Mouse (Mus musculus) heart, postnatal 14 days (tissue): ENCODE measurements around the gene Mkrn2. TPM values are rescaled to one million over a fixed set of nuclear protein-coding genes. Genes with fewer than 3 reads are reported as not detected.

Source experiments
- DNase-seq, 2 experiments: peaks; one replicate each; pipeline ENCODE4 v3.0.0; 2021 to 2022
- intact Hi-C: fragments of 180-260 bp; cut with DNase I; formaldehyde crosslinking; loops from one replicate; pipeline ENCODE4 v1.15.1; 2025
- long read RNA-seq, 2 experiments: library from polyadenylated mRNA; stranded (forward); transcript quantifications; one replicate each; pipeline ENCODE4 v2.0.0; 2021
- total RNA-seq, 2 experiments: library from RNA; stranded (reverse); gene quantifications; 2 replicates each; pipeline ENCODE4 v1.2.3; 2021

The Mkrn2 gene
- total RNA-seq, result 10 to 100 TPM; 35.4 to 36.0 TPM
- long read RNA-seq, experiment 1, full-length matches to known transcripts, result 28 of 35 reads
- long read RNA-seq, experiment 1, partial matches to known transcripts, result 6 of 35 reads
- long read RNA-seq, experiment 1, other reads (novel, unspliced or antisense), result 1 of 35 reads
- long read RNA-seq, experiment 2, full-length matches to known transcripts, result 43 of 46 reads
- long read RNA-seq, experiment 2, partial matches to known transcripts, result 2 of 46 reads
- long read RNA-seq, experiment 2, other reads (novel, unspliced or antisense), result 1 of 46 reads

DNA sequence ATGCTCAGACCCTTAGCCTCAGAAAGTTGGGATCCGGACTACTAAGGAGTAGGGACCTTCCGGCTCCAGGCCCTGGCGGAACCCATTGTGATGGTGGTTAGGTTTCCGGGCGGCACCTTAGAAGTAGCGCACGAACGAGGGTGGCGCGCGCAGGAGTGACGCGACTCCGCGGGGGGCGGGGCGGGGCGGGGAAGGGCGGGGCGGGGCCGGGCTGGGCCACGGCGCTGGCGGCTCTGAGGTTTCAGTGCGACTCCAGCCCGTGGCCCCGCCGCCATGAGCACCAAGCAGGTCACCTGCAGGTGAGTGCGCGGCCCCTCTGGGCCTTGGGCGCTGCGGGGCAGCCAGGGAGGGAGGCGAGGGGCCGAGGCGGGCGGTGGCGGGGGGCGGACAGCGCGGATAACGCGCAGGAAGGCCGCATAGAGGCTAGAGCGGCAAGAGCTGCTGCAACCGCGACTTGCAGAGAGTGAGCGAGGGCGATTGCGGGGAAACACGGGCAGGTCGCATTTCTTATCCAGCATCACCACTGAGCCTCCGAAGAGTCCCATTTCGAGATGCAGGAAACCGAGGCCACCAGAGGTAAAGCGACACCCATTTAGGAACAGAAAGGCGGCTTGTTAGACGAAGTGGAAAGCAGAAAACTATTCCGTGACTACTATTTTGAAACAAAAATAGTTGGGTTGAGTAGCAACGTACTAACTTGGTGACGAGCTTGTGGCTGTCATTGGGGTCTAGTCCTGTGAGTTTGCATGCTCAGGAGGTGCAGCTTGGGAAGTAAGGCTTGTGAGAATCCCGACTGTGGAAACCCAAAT is at the start of gene Mkrn2:
Gene Mkrn2 (plus strand): TSS at position 188 of the 809 bp plus-strand sequence.
- peak; percentile 86 to 92 for DNase-seq
- intact Hi-C loops, result loop anchor here (5.0 kb wide), 1 partner anchor 205 kb away; the partner anchor contains the start of gene Rpl32

DNA sequence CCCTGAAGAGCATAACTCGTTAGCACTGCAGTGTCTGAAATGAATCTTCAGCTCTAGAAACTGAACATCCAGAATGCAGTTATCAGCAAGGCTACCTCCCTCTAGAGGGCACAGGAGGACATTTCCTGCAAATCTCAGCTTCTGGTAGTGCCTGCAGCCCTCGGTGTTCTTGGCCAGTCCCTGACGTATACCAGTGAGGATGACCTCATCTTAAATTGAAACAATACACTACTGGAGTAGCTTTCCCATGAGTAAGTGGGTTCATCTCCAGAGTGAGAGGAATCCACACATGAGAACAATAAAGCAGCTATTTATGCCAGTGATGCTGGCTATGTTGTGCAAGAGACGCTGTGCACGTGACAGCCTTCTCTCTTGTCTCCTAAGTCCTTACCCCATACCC is 46.2 kb upstream of the Mkrn2 start:
- no peak for DNase-seq
- intact Hi-C loops, result no loop called here

DNA sequence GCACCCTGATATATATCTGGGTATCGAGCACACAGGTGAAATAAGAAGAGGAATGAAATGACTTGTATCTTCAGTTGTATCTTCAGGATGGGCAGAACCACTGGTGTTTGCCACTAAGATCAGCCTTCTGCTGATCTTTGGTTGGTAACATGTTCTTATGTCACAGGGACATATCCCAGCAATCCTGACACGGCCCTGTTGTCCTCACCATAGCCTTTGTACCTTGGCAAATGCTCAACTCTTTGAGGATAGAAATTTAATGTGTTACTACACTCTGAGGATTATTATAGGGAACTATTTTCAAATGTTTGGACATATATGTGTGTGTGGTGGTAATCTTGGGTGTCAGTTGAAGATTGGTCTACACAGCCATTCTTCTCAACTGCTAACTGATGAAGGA is 43.5 kb upstream of the Mkrn2 start:
- intact Hi-C loops, result no loop called here
- DNase-seq, result no peak

DNA sequence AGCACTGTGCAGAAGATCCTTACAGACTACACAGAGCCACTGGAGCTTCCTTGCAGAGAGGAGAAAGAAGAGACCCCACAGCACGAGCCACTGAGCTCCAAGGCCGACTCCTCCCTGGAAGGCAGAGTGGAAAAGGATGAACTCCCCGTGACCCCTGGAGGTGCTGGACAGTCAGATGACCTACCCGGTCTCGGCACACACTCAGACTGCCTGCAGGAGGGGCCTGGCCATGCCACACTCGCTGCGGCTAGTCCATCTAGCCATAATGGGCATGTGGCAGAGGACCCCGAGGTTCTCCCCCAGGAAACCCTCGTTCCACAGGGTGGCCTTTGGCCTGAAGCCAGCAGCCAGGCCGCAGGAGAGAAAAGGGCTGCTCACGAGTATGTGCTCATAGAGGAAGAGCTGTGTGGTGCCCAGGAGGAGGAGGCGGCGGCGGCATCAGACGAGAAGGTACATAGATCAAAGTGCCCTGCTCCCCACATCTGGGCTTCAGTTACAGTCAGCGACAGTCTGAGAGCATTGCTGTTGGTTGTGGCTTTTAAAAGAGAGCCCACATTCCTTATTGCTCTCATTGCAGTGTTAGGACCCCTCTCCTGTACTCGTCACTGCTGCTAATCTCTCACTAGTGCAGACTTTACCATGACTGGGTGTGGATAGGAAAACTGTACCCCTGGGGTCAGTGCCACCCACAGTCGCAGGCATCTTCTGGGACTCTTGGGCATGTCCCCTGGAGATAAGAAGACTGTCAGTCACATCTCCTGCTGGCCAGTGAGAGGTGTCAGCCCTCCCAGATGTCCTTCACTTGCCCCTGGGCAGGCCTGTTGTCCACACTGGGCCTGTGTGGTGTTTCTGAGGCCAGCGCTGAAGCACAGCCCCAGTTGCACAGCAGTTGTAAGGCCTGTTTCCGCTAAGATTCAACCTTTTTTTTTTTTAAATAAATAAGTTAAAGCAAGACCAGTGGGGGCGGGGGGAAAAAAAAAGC is 41.8 kb upstream of the Mkrn2 start:
- no peak for DNase-seq
- intact Hi-C loops, result no loop called here

DNA sequence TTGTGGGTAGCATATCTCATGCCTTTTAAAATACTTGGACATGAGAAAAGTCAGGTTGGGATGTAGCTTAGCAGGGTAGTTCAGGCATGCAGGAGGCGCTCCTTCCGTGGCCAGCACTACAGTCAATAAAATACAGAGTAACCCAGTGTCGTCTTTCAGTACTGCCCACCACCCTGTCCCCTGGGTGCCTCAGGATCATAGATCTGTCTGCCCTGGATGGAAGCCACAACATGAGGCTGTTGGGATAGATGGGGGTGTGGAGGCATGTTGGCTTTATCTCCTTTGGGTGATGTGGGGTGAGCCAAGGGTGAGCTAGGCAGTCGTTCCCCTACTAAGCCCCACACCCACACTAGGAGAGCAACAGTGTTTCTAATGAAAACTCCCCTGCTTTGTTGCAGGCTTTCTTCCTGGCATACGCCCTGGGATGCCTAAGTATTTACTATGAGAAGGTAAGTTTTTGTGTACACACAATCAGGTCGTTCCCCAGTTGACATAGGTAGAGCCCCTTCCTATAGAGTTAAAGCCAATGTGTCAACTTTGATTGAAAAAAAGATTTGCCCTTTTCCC is 36.1 kb upstream of the Mkrn2 start:
- no peak for DNase-seq
- intact Hi-C loops, result no loop called here

DNA sequence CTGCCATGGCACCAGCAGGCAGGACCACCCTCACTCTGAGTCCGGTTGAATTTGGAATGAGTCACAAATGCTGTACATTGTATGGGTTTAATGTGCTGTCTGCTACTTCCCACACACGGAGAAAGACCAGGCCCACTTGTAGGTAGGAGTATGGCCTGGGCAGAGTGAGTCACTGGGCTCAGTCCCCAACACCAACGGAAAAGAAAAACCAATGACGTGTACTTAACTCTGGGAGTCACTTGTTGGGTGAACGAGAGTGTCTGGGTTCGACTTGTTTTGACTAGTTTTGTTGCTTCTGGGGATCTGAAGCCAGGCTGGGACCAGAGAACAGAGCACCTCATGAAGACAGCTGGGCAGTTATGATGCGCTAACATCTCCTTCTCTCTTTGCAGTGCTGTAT is 27.5 kb upstream of the Mkrn2 start:
- no peak for DNase-seq
- intact Hi-C loops, result no loop called here

DNA sequence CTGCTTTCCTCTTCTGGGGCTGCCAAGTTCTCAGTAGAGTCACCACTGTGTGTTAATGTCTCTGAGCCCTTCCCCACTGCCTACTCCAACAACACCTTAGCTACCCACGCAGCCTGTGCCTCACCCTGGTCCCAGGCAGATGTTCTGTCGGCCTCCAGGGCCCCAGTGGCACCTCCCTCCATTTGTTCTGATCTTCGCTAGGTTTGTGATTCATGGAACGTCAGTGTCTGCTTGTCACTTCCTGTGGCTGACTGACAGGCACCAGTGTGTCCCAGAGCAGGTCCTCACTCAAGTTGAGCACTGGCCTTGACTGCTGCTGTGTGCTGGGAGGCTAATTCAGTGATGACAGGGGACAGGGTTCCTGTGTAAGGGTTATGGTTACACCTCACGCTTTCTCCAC is 24.3 kb upstream of the Mkrn2 start:
- no peak for DNase-seq
- intact Hi-C loops, result no loop called here

DNA sequence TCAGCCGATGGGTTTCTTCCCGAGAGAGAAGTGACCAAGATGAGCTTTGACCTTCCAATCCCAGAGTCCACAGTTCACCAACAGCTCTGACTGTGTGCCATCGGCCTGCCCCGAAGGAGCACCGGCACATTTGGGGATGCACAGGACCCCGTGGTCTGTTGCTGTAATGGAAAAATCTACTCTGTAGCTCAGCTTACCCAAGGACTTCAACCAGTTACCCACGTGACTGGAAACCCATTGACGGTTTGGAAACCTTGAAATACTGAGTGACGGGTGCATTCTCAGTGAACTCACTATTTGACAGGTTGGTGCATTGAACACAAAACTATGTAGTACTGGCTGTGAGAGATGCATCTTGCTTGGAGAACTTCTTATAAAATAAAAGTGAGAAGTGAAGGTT is 23.8 kb upstream of the Mkrn2 start:
- no peak for DNase-seq
- intact Hi-C loops, result no loop called here

DNA sequence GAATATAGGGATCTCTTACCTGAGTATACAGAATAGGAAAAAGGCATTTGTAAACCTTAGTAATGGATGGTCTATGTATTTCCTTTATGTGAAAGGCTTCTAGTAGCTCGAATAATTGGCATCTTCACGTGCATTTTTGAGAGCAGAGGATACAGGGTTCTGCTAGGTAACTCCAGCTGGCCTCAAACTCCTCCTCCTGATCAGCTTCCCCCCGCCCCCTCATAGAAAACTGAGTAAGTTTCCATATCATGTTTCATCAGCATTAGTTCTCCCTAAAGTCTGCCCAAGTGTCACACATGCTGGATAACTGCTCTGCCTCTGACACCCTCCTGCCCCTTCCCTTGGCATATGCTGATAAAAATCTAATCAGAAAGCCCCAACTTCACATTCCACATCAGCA is 20.9 kb upstream of the Mkrn2 start:
- DNase-seq, result no peak
- intact Hi-C loops, result no loop called here

DNA sequence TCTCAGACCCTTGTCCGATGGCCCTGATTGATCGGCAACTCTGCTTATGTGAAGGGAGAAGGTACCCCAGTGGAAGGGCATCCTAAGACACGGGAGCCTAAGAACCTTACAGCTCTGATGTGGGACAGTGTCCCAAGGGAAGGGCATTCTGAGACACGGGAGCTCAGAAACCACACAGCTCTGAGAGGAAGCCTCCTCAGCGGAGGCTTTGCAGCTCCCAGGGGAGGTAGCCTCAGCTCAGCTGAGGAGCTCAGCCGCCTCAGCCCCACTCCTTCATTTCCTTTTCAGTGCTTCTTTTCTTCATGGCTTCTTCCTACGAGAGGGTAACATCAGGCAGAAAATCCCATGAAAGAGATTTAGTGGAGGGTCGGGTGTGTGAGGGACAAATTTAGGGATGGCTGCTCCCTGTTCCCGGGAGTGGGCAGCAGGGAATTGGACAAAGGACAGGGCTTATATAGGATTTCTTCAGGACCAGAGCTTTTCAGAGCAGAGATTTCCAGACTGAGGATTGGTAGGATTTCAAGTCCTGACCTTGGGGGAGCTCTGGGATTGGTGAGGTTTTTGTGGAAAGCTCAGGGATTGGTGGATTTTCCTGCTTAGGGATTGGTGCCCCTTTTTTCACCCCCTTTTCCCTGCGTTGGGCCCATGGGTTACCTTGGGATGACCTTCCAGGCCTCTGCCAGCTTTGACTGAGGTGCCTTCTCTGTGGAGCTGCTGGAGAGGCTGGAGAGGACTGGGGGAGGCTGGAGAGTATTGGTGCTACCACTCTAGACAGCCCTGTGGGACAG is 19.2 kb upstream of the Mkrn2 start:
- intact Hi-C loops, result no loop called here

DNA sequence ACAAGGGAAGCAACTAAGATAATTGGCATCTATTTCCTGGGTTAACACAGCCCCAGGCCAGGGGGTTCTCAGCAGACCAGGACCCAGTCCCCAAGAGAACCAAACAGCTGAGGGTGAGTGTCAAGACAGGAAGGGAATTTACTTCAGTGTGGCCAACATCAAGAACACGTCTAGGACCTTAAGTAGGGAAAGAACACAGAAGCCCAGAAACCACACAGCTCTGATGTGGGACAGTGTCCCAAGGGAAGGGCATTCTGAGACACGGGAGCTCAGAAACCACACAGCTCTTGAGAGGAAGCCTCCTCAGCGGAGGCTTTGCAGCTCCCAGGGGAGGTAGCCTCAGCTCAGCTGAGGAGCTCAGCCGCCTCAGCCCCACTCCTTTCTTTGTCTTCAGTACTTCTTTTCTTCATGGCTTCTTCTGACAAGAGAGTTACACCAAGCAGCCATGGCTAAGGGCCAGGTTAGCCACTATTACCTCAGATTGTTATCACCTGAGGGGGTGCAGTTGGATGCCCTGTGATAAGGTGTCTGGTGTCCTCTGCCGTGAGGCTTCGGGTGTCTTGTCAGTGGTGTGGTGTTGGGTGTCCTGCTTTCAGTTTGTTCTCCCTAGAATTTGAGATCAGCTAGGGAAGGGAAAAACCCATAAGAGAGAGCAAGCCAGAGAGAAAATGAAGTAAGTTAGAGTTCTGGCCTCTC is 18.1 kb upstream of the Mkrn2 start:
- intact Hi-C loops, result no loop called here

More for the DNA sequence above, 19.2 kb upstream of the Mkrn2 start:
- no peak for DNase-seq

DNA sequence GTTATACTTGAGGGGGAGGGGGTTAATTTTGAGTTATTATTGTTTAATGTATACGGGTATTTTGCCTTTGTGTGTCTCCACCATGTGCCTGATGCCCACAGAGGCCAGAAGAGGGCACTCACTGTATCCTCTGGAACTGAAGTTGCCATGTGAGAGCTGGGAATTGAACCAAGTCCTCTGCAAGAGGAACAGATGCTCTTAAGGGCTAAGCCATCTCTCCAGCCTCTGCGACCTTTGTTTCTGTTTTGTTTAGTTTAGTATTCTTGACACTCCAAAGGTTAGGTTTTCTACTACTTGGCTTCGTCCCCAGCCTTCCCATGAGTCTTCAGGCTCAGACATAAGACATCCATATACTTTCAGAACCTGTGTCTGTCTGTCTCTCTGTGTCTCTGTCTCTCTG is 17.5 kb upstream of the Mkrn2 start:
- no peak for DNase-seq
- intact Hi-C loops, result no loop called here

More for the DNA sequence above, 18.1 kb upstream of the Mkrn2 start:
- DNase-seq, result no peak

DNA sequence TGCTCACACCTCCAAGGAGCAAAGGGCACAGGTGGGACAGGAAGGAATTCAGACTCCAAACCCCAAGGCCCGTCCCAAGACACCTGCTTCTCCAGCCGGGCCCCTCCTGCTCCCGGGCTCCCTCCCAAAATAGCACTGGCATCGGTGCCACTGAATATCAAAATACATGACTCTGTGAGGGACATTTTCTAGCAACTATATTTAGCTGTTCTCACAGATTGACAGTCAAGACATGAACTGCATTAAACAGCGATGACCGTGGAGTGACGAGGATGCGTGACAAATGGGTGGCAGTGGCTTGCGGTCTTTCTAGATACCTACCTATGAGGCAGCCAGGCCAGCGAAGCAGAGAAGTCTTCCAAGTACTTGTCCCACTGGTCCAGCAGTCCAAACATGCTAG is 15.4 kb upstream of the Mkrn2 start:
- peak in 1 of 2 experiments; percentile 34 for DNase-seq
- intact Hi-C loops, result no loop called here

DNA sequence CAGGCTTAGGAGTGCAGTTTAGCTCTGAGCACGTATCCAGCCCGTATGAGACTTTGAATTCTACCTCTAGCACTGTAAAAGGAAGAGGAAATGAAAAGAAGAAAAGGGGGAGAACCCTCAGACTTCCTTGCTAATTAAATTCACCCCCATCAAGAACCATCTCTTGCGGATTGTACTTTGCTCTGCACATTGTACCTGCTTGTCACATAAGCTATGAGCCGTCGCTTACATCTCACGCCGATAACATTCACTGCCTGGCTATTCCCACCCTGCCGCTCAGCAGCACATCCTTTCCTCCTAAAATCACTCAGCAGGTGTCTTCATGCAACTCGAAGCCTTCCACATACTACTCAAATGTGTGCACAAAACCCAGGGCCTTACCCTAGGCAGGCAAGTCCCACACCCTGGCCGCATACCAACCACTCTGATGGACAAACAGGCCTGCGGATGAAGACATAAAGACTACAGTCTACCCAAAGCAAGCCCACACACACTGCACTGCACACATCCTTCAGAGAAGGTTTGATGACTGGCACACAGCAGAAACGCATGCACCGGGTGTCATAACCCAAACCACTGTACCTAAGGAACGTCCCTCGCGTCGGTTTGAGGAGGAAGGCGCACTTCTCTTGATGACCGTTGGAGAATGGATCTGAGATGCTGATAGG is 9.9 kb upstream of the Mkrn2 start:
- intact Hi-C loops, result no loop called here

DNA sequence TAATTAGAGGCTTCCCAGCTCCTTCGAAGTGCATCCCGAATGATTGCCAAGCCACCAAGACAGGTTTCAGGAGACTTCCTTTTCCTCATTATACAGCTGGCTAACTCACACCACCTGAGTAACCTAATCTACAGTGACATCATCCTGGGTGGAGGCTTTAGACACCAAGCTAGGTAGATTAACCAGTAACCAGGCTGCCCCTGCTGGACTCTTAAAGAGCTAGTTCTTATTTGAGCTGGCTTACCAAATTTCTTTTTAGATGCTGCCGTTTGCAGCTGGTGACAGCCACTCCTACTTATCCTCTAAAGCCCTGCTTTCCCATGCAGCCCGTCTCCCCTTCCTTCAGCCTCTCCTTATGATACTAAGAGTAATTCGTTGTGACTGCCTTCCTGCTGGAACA is 9.2 kb upstream of the Mkrn2 start, which contains the start of gene Mkrn2os:
Gene Mkrn2os (minus strand): TSS at position 119 of the 400 bp plus-strand sequence.
- DNase-seq, result no peak
- intact Hi-C loops, result no loop called here

More for the DNA sequence above, 9.9 kb upstream of the Mkrn2 start:
- DNase-seq, result no peak

DNA sequence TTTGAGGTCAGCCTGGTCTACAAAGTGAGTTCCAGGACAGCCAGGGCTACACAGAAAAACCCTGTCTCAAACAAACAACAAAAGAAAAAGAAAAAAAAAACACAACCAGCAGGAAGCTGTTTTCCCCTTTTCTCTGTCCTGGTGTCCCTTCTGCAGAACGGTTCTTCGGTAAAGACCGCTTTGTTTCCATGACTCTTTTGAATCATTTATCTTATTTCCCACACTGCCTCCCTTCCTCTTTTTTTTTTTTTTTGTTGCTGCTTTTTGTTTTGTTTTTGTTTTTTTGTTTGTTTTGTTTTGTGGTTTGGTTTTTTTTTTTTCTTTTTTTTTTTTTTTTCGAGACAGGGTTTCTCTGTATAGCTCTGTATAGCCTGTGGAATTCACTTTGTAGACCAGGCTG is 8.4 kb upstream of the Mkrn2 start:
- intact Hi-C loops, result no loop called here
- DNase-seq, result no peak

DNA sequence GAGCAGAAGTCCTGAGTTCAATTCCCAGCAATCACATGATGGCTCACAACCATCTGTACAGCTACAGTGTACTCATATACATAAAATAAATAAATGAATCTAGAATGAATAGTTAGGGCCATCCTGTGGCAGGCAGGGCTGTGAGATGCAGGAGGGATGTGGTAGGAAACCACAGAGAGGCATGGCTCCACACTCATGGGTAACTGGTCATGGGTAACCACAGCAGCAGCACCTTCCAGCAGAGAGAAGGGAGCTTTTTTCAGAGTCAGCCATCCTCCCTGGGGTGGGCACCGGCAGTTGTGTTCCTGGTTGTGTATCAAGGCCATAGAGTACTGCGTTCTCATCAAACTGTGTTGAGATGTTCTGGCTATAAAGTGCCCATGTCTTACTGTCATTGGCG is 7.2 kb upstream of the Mkrn2 start:
- intact Hi-C loops, result no loop called here
- DNase-seq, result no peak

DNA sequence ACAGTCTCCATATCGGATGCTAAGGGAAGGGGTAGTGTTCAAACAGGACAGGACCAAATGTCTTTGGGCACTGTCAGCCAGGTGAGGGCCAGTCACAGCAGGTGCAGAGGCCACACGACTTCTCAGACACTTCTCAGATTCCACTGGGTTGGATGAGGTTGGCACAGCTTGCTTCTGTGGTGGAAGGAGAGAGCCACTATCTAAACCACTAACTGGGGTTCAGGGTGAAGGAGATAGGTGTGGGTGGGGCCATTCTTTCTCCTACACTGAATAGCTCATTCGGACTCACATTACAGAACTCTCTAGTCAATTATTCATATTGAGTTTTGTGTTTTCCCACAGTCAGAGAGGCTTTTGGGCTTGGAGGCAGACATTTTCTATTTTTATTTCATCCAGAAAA is 6.0 kb upstream of the Mkrn2 start:
- intact Hi-C loops, result no loop called here
- no peak for DNase-seq
